Mouse (Mus musculus) stomach, postnatal 0 days (tissue): ENCODE results near the gene Arhgap17. TPM values are rescaled to one million over a fixed set of nuclear protein-coding genes. Genes with fewer than 3 reads are reported as not detected.

ENCODE experiments used
- ATAC-seq: fragments of 200-750 bp; cut with Nextera tagmentation; 2 replicates; pipeline ENCODE4 v1.8.0; 2017; ENCODE audit not compliant: low FRiP score, low TSS enrichment
- DNase-seq: peaks from one replicate; pipeline ENCODE4 v3.0.0-alpha.2; 2016; ENCODE audit warnings: low spot score
- H3K27ac ChIP-seq: fragments of 300-500 bp; sonication (generic); replicated peaks from 2 replicates; pipeline ENCODE4 v1.5.1; 2014; ENCODE audit warnings: mild to moderate bottlenecking, control low read depth
- H3K27me3 ChIP-seq: fragments of 300-500 bp; sonication (generic); 2 replicates; pipeline ENCODE4 v1.6.1; 2014; ENCODE audit warnings: low read length; ENCODE audit not compliant: control insufficient read depth, insufficient read depth
- H3K36me3 ChIP-seq: fragments of 300-500 bp; sonication (generic); 2 replicates; pipeline ENCODE4 v1.6.1; 2014; ENCODE audit warnings: low read length, mixed read lengths; ENCODE audit not compliant: control insufficient read depth, insufficient read depth
- H3K4me1 ChIP-seq: fragments of 300-500 bp; sonication (generic); replicated peaks from 2 replicates; pipeline ENCODE4 v1.6.1; 2014; ENCODE audit warnings: antibody characterized with exemption; ENCODE audit not compliant: control insufficient read depth, insufficient read depth
- H3K4me2 ChIP-seq: fragments of 300-500 bp; sonication (generic); replicated peaks from 2 replicates; pipeline ENCODE4 v1.6.1; 2014; ENCODE audit warnings: low read depth, mild to moderate bottlenecking, control low read depth, moderate library complexity
- H3K4me3 ChIP-seq: fragments of 300-500 bp; sonication (generic); 2 replicates; pipeline ENCODE4 v1.5.1; 2014; ENCODE audit warnings: low read depth, low read length, control low read depth
- H3K9ac ChIP-seq: fragments of 300-500 bp; sonication (generic); 2 replicates; pipeline ENCODE4 v1.6.1; 2014; ENCODE audit warnings: mild to moderate bottlenecking, low read length, control low read depth, mixed read lengths
- H3K9me3 ChIP-seq: fragments of 300-500 bp; sonication (generic); 2 replicates; pipeline ENCODE4 v1.6.1; 2016; ENCODE audit warnings: low read length; ENCODE audit not compliant: control insufficient read depth
- CTCF ChIP-seq: IDR thresholded peaks from 2 replicates; pipeline ENCODE4 v1.5.1; 2016; ENCODE audit warnings: antibody characterized with exemption, low read depth, mild to moderate bottlenecking, moderate library complexity
- EP300 ChIP-seq: optimal IDR thresholded peaks from 2 replicates; pipeline ENCODE3; 2016; ENCODE audit warnings: antibody characterized with exemption
- WGBS: fragments of 180-500 bp; shearing (Covaris S2); extraction: QIAGEN DNeasy Blood & Tissue Kit; methylation state at CpG from one replicate; pipeline ENCODE4 v1.1.7; 2014; 5-methylcytosine and 5-hydroxymethylcytosine counted together
- polyA plus RNA-seq: library from polyadenylated mRNA; unstranded; fragments of >200 nt; fragmentation: Nextera tagmentation; extraction: Ambion mirVana; gene quantifications from 2 replicates; pipeline ENCODE4 v1.2.1, GENCODE M21; 2015

Arhgap17 gene
- polyA plus RNA-seq, 1 experiment from 2014 or later, result 8.0 TPM

DNA sequence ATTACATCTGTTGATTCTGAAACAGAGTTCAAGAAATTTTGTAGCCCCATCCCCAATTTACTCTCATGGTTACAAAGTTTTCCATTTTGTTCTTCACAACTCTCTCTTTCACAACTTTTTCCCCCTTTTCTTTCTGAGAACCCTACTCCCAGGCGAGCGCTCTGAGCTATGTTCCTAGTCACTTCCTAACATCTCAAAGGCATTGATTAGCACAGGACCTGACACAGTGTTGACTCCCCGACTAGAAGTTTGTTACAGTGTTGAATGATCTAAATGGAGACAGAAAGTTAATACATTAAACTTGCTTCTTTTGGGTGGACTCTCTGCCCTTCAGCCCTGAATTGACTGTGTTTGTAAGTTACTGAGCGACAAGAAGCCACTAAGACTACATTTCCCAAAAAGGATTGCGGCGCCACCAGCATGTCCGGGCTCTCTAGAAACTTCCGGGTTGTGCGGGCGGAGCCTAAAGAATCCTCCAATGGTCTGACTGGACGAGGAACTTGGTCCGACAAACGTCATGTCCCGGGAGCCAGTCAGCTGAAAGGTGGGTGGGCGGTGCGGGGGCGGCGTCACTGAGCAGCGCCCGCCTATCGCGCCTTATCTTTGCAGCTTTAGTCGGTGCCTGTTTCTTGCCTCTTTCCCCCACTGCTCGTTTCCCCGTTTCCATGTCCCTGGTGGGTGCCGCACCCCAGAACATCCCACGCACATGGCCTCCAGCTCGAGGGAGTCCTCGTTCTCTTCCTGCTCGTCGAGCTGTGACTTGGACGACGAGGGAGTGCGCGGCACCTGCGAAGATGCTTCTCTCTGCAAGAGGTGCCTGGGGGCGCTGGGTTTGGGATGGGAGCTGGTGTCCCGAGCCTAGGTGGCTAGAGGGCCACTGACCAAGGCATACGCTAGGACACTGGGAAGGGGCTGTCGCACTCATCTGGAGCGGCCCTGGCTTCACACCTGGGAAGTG is 8.0 kb upstream of the Arhgap17 start:
- Histone ChIP-seq H3K27me3 (no peaks in the 10 kb centered on the region), H3K4me1 (peaks cover 6% of the 10 kb centered on the region; the same call in 1 of the 2 replicates), H3K9ac (peak overlapping the region; percentile 80), H3K36me3 (no peaks in the 10 kb centered on the region), H3K27ac (peak overlapping the region; percentile 69; the same call in 1 of the 2 replicates), H3K9me3 (no peaks in the 10 kb centered on the region), H3K4me3 (peak overlapping the region; percentile 77), H3K4me2 (peak overlapping the region; percentile 91)
- TF ChIP-seq EP300 (no peak), CTCF (peak; percentile 29; the same call in 1 of the 2 replicates)
- ATAC-seq (peak; percentile 100), DNase-seq (peak; percentile 97)
- WGBS, result 4% methylated on average over 41 of the region's 41 CpGs

DNA sequence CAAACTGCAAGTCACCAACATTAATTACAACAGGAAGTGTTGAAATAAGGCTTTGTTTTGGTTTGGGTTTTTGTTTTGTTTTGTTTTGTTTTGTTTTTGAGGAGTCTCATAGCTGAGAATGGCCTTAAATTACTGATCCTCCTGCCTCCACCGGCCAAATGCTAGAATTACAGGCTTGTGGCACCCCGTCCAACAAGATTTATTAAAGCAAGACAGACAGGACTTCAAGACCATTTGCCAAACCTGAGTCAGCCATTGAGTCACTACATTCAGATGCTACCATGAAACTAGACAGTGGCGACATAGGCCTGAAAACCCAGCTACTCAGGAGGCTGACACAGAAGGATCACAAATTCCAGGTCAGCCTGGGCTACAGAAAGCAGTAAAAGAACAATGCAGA is 1.8 kb upstream of the Arhgap17 start:
- no peak for TF ChIP-seq EP300
- TF ChIP-seq CTCF, result peak; percentile 54
- H3K4me1 ChIP-seq, result peaks cover 9% of the 10 kb centered on the region; the same call in 1 of the 2 replicates
- no peak overlapping the region for H3K9ac ChIP-seq
- no peaks in the 10 kb centered on the region for H3K9me3 ChIP-seq
- no peak overlapping the region for H3K4me2 ChIP-seq
- WGBS, result 50% methylated on average over 3 of the region's 3 CpGs
- no peaks in the 10 kb centered on the region for H3K27me3 ChIP-seq
- H3K4me3 ChIP-seq, result no peak overlapping the region
- no peak for DNase-seq
- no peaks in the 10 kb centered on the region for H3K36me3 ChIP-seq
- no peak overlapping the region for H3K27ac ChIP-seq
- no peak for ATAC-seq

DNA sequence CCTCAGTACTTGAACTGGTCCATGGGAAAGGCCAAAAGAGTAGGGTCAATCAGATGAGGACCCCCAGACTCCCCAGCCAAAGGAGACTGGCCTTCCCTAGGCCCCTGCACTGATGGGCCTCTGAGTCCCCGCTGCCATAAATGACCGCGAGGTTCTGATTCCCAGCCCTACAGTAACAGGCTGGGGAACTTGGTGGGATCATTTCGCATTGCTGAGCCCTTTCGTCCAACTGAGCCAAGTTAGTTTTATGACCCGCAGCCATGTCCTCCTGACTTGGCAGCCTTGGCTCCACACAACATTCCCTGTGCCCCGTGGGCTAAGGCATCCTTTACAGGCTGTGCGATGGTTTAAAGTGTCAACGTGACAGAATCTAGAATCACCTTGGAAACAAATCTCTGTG is 985 bp upstream of the Arhgap17 start:
- Histone ChIP-seq H3K9ac (peak overlapping the region; percentile 93), H3K4me1 (peaks cover 9% of the 10 kb centered on the region; the same call in 1 of the 2 replicates), H3K9me3 (no peaks in the 10 kb centered on the region), H3K27ac (peak overlapping the region; percentile 94), H3K27me3 (no peaks in the 10 kb centered on the region), H3K4me3 (peak overlapping the region; percentile 83), H3K36me3 (no peaks in the 10 kb centered on the region), H3K4me2 (peak overlapping the region; percentile 78)
- WGBS, result 45% methylated on average over 9 of the region's 9 CpGs
- TF ChIP-seq CTCF (no peak), EP300 (no peak)
- DNase-seq (no peak), ATAC-seq (no peak)

DNA sequence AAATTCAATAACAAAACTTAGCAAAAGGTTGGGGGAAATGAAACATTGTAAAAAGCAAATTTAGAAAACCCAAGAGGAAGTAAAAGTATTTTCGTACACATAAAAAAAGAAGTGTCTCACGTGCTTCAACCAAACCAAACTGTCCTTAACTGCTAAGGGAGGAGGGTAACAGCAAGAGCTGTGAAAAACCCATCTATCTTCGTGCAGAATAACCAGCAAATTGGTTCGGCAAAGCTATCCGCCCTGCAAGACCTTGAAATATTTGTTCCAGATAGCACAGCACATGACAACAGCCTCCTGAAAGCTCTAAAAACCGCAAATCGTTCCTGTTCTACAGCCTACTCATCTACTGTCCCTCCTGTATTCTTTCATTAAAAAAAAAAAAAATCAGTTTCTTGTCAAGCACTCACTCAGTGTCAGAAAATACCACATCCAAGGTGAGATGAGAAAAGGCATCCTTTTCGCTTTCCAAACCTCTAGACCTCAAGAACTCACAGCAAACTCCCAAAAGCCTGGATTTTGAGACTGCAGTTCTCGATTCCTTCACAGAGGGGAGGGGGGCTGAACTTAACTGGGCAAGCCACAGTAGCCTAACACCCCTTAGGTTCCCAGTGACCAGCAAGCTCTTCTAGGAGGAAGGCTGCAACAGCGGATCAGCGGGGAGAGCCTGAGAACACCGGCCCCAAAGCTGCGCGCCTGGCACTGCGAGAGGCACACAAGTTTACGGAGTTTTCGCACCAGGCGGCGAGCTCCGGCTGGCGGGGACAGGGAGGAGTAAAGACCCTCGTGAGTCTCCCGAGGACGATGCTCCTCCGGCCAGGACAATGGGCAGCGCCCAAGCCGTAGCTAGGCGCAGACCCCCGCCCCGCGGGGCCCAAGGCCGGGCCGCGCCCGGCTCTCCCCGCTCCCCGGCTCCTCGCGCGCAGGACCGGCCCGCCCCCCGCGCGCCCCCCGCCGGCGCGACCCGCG is 653 bp downstream of the Arhgap17 start:
- Histone ChIP-seq H3K27me3 (no peaks in the 10 kb centered on the region), H3K4me1 (peaks cover 9% of the 10 kb centered on the region; the same call in 1 of the 2 replicates), H3K4me2 (peak overlapping the region; percentile 78), H3K9ac (peak overlapping the region; percentile 93), H3K27ac (peak overlapping the region; percentile 94), H3K36me3 (no peaks in the 10 kb centered on the region), H3K9me3 (no peaks in the 10 kb centered on the region), H3K4me3 (peak overlapping the region; percentile 83)
- 1% methylated on average over 34 of the region's 51 CpGs for WGBS
- DNase-seq, result peak; percentile 63
- TF ChIP-seq CTCF, result peak; percentile 22
- TF ChIP-seq EP300, result no peak
- peak; percentile 24 for ATAC-seq

DNA sequence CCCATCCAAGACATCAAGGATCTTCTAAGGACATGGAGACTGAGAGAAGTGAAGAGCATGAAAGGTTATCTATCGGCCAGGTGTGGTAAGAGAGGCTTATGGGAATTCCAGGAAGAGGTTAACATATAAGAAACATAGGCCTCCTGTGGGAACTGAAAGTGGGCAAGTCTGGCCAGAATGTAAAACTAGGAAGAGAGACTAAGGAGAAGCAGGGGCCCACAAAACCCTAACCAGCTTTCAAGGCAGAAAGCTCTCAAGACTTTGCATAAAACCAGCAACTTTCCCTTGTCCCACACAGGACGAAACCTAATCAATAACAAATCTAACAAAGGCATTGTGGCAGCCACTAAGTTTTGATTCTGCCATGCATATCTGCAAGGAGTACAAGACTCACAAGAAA is 1.5 kb downstream of the Arhgap17 start:
- no peak for ATAC-seq
- Histone ChIP-seq H3K9me3 (no peaks in the 10 kb centered on the region), H3K27me3 (no peaks in the 10 kb centered on the region), H3K4me2 (peak overlapping the region; percentile 78), H3K4me1 (peaks cover 9% of the 10 kb centered on the region; the same call in 1 of the 2 replicates), H3K36me3 (no peaks in the 10 kb centered on the region), H3K4me3 (no peak overlapping the region; the same call in 1 of the 2 replicates), H3K27ac (0 out of 2 replicates have a peak overlapping the region, but pooled peaks have one; percentile 18), H3K9ac (no peak overlapping the region)
- TF ChIP-seq EP300 (no peak), CTCF (no peak)
- DNase-seq, result no peak
- 69% methylated on average over 2 of the region's 2 CpGs for WGBS
